Mouse (Mus musculus): Measurements from ENCODE around the gene Rtcb. TPM values are rescaled to one million over a fixed set of nuclear protein-coding genes. Genes with fewer than 3 reads are reported as not detected.

Gene Rtcb
- 10 to 100 TPM; 37.3 to 41.6 TPM for total RNA-seq (2023)

DNA sequence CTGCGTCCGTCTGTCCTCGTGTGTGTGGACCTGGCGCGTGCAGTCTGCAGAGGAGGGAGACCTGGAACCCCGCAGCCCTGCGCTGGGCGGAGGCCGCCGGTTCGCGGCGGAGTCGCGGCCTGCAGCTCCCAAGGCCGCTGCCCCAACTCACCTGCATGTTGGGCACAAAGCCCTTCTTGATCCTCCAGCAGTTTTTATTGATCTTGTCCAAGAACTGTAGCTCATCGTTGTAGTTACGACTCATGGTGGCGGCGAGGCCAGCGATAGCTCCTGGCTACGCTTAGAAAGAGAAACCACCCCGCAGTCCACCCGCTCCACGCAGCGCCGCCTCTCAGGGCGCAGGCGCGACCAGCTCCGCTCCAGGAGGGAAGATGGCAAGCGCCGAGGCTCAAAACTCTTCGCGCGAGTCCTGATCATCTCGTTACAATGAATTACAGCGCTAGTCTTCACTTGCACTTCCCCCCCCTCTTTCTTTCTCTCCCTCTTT lies at the start of gene Rtcb:
TSS of gene Rtcb (minus strand) at position 360 of the 487 bp plus-strand sequence.

DNA sequence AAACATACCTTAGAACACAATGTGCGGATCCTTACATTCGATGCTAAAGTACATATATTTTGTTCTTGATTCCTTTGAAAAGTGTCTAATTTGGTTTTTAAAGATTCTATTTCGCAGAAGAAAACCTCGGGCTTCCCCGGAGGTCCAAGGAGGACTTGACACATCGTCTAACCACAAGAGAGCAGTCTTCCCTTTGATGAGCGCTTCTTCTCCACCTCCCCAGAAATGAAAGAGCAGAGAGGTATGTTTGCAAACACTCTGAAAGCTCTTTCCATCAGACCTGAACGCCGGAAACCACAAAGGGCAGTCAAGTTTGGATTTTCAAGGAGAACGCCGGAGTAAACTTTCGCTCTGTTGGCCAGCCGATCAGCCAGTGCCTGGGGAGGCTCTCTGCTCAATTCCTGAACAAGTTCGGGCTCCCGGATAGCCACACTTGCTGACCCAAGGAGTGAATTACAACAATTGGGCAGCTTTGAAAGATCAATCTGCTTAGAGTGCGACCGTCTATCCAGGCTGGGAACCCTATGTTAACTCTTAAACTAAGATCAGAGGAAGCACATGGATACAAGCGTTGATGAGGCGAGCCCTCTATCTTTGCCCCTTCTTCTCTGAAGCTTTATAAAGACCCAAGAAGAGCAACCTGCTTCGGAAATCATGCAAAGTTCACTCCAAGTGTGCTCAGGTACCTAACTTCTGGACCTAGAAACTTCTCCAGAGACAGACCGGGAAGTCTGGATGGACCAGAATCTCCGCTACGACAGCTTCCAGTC lies 29.8 kb downstream of the Rtcb start, which contains the start of gene Ascl4:
TSS of gene Ascl4 (plus strand) at position 6 of the 770 bp plus-strand sequence.

DNA sequence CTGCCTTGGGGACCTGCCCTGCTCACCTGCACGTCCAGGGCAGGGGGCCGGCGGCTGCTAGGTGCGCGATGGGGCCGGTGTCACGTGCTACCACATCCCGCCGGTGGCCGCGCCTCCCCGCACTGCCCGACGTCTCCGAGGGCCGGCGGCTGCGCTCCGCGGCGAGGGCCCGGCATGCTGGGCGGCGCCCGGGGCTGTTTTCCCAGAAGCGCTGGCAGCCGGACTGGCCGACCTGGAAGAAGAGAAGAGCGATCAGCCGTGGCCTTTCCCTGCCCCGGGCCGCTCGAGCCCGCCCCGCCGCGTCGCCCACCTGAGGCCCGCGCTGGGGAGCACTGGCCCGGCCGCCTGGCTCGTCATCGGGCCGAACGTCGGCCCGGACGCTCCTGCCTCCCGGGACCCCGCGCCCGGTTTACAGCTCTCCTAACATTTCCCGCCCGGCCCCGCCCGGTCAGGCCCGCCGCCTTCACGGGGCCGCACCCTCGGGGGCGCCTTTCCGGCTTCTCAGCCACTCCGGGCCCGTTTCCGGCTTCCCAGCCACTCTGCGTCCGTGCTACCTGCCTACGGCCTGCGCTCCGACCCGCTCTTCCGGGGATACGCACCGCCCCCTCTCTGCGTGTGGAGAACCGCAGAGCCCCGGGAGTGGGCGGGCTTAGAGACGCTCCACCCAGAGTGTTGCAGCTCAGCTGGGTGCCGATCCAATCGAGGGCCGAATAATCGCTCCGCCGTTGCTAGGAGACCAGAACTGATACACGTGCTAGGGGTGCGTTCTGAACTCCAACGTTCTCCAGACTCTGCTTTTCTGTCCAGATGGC lies 40.9 kb downstream of the Rtcb start, which contains the start of gene Prdm4:
TSS of gene Prdm4 (minus strand) at position 645 of the 812 bp plus-strand sequence.

Other genes starting within 250 kb of the Rtcb start
- gene Pwp1, start 128.3 kb downstream of the Rtcb start, total RNA-seq (2023) = 10 to 100 TPM; 31.8 to 32.6 TPM
- gene Prdm4, start 40.7 kb downstream of the Rtcb start, total RNA-seq (2023) = 10 to 100 TPM; 23.7 to 24.4 TPM
- gene Ascl4, start 30.1 kb downstream of the Rtcb start, total RNA-seq (2023) = not detected
- not detected for gene Bpifc, start 54.1 kb upstream of the Rtcb start, total RNA-seq (2023)
- 10 to 100 TPM; 23.9 to 28.8 TPM for gene Fbxo7, start 64.1 kb upstream of the Rtcb start, total RNA-seq (2023)